Mouse (Mus musculus) embryo, embryonic 11.5 days (tissue): ENCODE results near the gene Olfr806.

Source experiments
- DNase-seq: peaks from one replicate; pipeline ENCODE4 v3.0.0-alpha.2; 2012; ENCODE audit warnings: low read depth, low spot score

The Olfr806 gene

GRCm38 (mm10) chr10:129741821-129742220, at the start of gene Olfr806:
Olfr806 (minus strand) TSS chr10:129741921.
- DNase-seq: no peak

- no peak for DNase-seq
Observed at GRCm38 (mm10) chr10:129778123-129778522, 36.4 kb upstream of the Olfr806 start.

GRCm38 (mm10) chr10:129774338-129774737, 32.6 kb upstream of the Olfr806 start, which contains the start of gene Olfr809:
Olfr809 (plus strand) TSS chr10:129774638.
- no peak for DNase-seq

GRCm38 (mm10) chr10:129765182-129765581, 23.5 kb upstream of the Olfr806 start, which contains the start of gene Olfr808:
Olfr808 (plus strand) TSS chr10:129765482.
- no peak for DNase-seq

- DNase-seq: no peak
Observed at GRCm38 (mm10) chr10:129757693-129758092, 16.0 kb upstream of the Olfr806 start, which contains the start of gene Olfr807. Olfr807 (minus strand) TSS chr10:129757793.

- DNase-seq: no peak
Observed at GRCm38 (mm10) chr10:129729275-129729674, 12.4 kb downstream of the Olfr806 start, which contains the start of gene Olfr805. Olfr805 (minus strand) TSS chr10:129729375.

- DNase-seq: no peak
Observed at GRCm38 (mm10) chr10:129702910-129703309, 38.8 kb downstream of the Olfr806 start, which contains the start of gene Olfr804. Olfr804 (plus strand) TSS chr10:129703210.

- DNase-seq: no peak
Observed at GRCm38 (mm10) chr10:129694186-129694585, 47.5 kb downstream of the Olfr806 start, which contains the start of gene Olfr803. Olfr803 (minus strand) TSS chr10:129694286.

- DNase-seq: no peak
Observed at GRCm38 (mm10) chr10:129688069-129688468, 53.7 kb downstream of the Olfr806 start, which contains the start of gene Olfr802. Olfr802 (minus strand) TSS chr10:129688169.
